Mouse (Mus musculus): Measurements from ENCODE around the gene Gm37240.
"Not testable (repeated sequence)": the region's sequence is repeated elsewhere in the genome, so short reads cannot be mapped to it uniquely, and the experiment has no call there.

Gm37240 gene

GRCm38 (mm10) chr3:85573864-85574830 is 313.2 kb downstream of the Gm37240 start, which contains the start of gene Gatb:
Gene Gatb, plus strand, starts transcription at chr3:85574119.
- peak; percentile 98 to 99 for DNase-seq (ENCODE audit: low spot score in 2 of 2)

- DNase-seq (ENCODE audit: low spot score in 2 of 2), result no peak
Measured at GRCm38 (mm10) chr3:85573216-85573863, 314.0 kb downstream of the Gm37240 start.

GRCm38 (mm10) chr3:85572502-85572901 is 314.8 kb downstream of the Gm37240 start:
- DNase-seq (ENCODE audit: low spot score in 2 of 2), result not testable (repeated sequence)

DNA sequence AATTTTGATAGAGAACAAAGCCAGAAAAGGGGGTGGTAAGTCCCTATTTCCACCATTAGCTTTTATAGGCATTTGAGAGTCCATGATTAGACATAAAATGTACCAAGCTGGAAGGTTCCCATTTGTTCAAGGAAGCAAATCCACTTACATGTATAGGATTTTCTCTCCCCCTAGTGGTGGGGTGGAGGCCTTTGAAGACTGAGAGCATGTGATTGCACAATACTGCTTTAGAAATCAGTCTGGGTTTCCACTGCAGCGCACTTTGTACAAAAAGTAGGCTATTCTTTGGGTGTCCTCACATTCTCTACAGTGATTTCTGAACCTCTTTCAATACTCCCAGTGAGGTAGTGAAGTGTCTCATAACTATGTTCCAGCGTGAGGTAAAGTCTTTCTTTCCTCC is 316.0 kb downstream of the Gm37240 start:
- DNase-seq (ENCODE audit: low spot score in 2 of 2), result peak in 1 of 2 experiments; percentile 47

DNA sequence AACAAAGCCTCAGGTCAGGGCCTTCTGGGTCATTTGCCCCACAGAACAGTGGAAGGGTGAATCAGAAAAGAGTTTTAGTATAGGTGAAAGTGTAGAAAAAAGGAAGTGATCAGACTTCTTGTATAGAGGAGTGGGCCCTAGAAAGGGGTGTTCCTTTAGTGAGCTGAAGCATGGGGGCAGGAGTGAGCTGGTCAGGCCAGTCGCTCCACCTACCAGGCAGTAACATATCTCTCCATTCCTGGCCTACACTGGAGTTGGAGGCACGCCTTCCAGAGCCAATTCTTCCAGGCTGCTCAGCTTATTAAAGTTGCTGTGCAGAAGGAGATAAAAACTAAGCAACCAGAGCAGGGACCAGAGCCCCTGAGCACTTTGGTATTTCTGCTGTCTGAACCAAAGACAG is 322.7 kb downstream of the Gm37240 start:
- no peak for DNase-seq (ENCODE audit: low spot score in 2 of 2)

- DNase-seq (ENCODE audit: low spot score in 2 of 2), result no peak
Measured at GRCm38 (mm10) chr3:85553731-85554277, 333.5 kb downstream of the Gm37240 start.

DNA sequence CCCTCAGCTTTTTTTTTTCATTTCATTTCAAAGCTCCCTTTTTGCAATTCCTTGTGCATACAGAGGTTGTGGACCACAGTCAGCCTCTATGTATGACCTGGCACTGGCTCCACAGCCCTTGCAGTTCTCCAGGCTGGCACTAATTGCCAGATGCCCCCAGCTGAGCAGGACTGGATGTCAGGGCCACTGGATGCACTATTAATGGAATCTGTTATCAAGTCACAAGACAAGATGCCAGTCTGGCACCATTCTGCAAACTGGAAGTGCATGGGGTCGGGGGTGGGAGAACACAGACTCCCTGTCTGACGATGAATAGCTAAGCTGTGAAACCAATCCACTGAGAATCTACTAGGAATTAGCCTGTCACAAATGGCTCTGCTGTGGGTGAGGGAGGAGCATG is 336.0 kb downstream of the Gm37240 start:
- peak in 1 of 2 experiments; percentile 35 for DNase-seq (ENCODE audit: low spot score in 2 of 2)

GRCm38 (mm10) chr3:85550312-85550711 is 337.0 kb downstream of the Gm37240 start:
- no peak for DNase-seq (ENCODE audit: low spot score in 2 of 2)

DNA sequence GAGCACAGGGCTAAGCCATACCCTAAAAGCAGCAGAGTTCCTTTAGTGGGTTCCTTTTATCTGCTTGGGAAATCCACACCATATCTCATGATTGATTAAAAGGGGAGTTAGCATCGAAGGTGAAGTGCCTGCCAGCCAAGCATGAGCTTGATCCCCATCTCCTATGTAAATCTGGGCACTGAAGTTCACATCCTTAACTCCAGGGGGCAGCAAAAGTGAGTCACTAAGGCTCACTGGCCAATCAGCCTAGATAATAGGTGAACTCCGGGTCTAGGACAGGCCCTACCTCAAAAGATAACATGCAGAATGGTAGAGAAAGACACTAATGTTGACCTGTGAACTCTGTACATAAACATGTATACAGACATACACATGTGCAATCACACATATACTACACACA is 343.7 kb downstream of the Gm37240 start:
- no peak for DNase-seq (ENCODE audit: low spot score in 2 of 2)

DNA sequence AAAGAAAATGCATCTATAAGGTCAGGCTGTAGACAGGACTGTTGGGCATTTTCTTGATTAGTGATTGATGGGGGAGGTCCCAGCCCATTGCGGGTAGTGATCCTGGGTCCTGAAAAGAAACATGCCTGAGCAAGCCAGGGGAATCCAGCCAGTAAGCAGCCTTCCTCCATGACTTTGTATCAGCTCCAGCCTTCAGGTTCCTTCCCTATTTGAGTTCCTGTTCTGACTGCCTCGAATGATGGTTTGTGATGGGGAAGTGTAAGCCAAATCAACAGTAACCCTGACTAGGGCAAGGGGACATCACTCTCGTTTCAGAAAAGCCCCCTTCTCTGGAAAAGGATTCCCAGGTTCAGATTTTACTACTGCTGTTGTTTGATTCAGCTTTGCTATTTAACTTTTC is 344.6 kb downstream of the Gm37240 start:
- DNase-seq (ENCODE audit: low spot score in 2 of 2), result no peak

GRCm38 (mm10) chr3:85535621-85536520 is 351.4 kb downstream of the Gm37240 start:
- no peak for DNase-seq (ENCODE audit: low spot score in 2 of 2)

- no peak for DNase-seq (ENCODE audit: low spot score in 2 of 2)
Measured at GRCm38 (mm10) chr3:85535042-85535441, 352.3 kb downstream of the Gm37240 start.

GRCm38 (mm10) chr3:85532376-85532775 is 354.9 kb downstream of the Gm37240 start:
- DNase-seq (ENCODE audit: low spot score in 2 of 2), result no peak

DNA sequence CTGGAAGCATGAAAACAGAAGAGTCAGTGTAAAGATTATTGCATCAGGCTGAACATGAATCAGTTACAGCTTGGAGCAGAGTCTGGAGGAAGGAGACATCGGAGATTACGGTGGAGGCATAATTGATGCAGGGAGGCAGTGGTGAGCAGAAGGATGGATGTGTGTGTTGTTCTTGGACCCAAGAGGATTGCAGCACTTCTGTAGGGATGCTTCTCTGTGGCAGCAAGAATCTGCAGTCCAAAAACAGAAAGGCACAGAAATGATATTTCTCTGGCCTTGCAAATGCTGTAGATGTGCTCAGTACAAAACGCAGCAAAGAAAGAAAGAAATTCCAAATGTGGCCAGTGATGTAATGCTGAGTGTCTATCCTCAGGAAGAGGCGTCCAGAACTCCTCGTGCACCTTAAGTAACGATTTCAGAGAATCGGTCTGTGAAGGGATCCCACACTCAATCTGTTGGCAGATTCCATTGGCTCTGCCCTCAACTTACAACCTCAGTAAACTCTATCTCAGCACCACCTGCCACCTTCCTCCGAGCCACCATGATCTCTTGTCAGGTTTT is 356.6 kb downstream of the Gm37240 start:
- DNase-seq (ENCODE audit: low spot score in 2 of 2), result no peak

GRCm38 (mm10) chr3:85521311-85521907 is 365.9 kb downstream of the Gm37240 start:
- DNase-seq (ENCODE audit: low spot score in 2 of 2), result no peak

DNA sequence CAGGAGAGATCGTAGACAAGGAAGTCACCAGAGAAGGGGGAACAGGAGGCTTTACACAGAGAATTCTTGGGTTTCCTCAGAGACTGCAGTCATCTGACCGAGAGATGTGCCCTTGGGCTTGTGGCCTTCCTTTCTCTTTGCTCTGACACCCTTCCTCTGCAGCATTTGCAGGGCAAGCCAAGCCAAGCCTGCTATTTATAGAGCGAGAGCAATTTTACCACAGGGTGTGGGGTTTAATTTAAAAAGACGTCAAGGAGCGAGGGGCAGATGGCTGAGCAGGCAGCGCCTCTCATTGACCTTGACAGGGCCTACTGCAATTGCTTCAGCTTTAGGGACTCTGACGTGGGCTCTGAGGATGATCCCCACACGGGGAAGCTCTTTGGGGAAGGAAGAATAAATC is 368.6 kb downstream of the Gm37240 start:
- DNase-seq (ENCODE audit: low spot score in 2 of 2), result no peak

- DNase-seq (ENCODE audit: low spot score in 2 of 2), result no peak
Measured at GRCm38 (mm10) chr3:85518072-85518471, 369.2 kb downstream of the Gm37240 start.

GRCm38 (mm10) chr3:85516739-85517396 is 370.4 kb downstream of the Gm37240 start:
- DNase-seq (ENCODE audit: low spot score in 2 of 2), result no peak

GRCm38 (mm10) chr3:85514700-85515099 is 372.6 kb downstream of the Gm37240 start:
- no peak for DNase-seq (ENCODE audit: low spot score in 2 of 2)

DNA sequence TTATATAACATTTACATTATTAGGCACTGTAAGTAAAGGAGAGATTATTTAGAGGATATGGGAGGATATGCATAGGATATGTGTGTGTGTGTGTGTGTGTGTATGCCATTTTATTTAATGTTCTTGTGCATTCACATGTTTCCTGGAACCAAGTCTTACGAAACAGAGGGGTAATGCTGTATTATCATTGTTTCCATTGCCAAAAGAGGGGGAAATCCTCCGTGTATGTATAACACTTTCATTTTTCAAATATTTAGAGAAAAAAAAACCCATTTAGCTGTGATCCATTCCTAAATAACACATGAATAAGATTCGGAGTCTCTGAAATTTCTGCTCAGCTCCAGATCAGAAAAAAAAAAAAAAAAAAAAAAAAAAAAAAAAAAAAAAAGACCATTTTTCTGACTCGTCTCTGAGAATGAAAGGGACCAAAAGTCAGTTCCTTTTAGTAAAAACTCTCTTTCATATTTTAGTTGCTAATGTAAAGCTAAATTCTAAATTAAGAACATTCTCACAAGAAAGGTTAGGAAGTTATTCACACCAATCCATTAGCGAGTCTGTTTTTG is 378.5 kb downstream of the Gm37240 start:
- no peak for DNase-seq (ENCODE audit: low spot score in 2 of 2)

Data from cerebellum, postnatal 4 days (tissue).